Mouse (Mus musculus) hindbrain, embryonic 15.5 days (tissue): Measurements from ENCODE around the gene Pcolce2. TPM values are rescaled to one million over a fixed set of nuclear protein-coding genes. Genes with fewer than 3 reads are reported as not detected.

Experiments
- ATAC-seq: fragments of 200-750 bp; cut with Nextera tagmentation; 2 replicates; pipeline ENCODE4 v1.8.0; 2017; ENCODE audit warnings: low read depth, moderate number of reproducible peaks, moderate TSS enrichment; ENCODE audit not compliant: low FRiP score
- H3K27ac ChIP-seq: fragments of 300-500 bp; sonication (generic); replicated peaks from 2 replicates; pipeline ENCODE4 v1.5.1; 2015; ENCODE audit warnings: mild to moderate bottlenecking, inconsistent platforms
- H3K27me3 ChIP-seq: fragments of 300-500 bp; sonication (generic); 2 replicates; pipeline ENCODE4 v1.6.1; 2015; ENCODE audit warnings: control low read depth, inconsistent platforms
- H3K36me3 ChIP-seq: fragments of 300-500 bp; sonication (generic); 2 replicates; pipeline ENCODE4 v1.6.1; 2015; ENCODE audit warnings: control low read depth, inconsistent platforms
- H3K4me1 ChIP-seq: fragments of 300-500 bp; sonication (generic); replicated peaks from 2 replicates; pipeline ENCODE4 v1.6.1; 2015; ENCODE audit warnings: control low read depth, inconsistent platforms
- H3K4me2 ChIP-seq: fragments of 300-500 bp; sonication (generic); 2 replicates; pipeline ENCODE4 v1.6.1; 2015; ENCODE audit warnings: moderate library complexity, mild to moderate bottlenecking, inconsistent platforms
- H3K4me3 ChIP-seq: fragments of 300-500 bp; sonication (generic); 2 replicates; pipeline ENCODE4 v1.5.1; 2015; ENCODE audit warnings: mild to moderate bottlenecking, inconsistent platforms
- H3K9ac ChIP-seq: fragments of 300-500 bp; sonication (generic); 2 replicates; pipeline ENCODE4 v1.6.1; 2015; ENCODE audit warnings: inconsistent platforms
- H3K9me3 ChIP-seq: fragments of 300-500 bp; sonication (generic); 2 replicates; pipeline ENCODE4 v1.6.1; 2016; ENCODE audit warnings: control low read depth, inconsistent platforms
- WGBS: fragments of 180-500 bp; shearing (Covaris S2); methylation state at CpG from one replicate; pipeline ENCODE4 v1.1.7; 2015; 5-methylcytosine and 5-hydroxymethylcytosine counted together
- polyA plus RNA-seq: library from polyadenylated mRNA; unstranded; fragments of >200 nt; fragmentation: Nextera tagmentation; extraction: Ambion mirVana; gene quantifications from 2 replicates; pipeline ENCODE4 v1.2.1, GENCODE M21; 2015

The Pcolce2 gene
- polyA plus RNA-seq, 1 experiment from 2014 or later: 1.9 TPM

GRCm38 (mm10) chr9:95664290-95664989, 27.0 kb downstream of the Pcolce2 start:
- Histone ChIP-seq H3K4me1 (peaks cover 19% of the 10 kb centered on the region), H3K9me3 (no peaks in the 10 kb centered on the region), H3K4me2 (no peak overlapping the region), H3K36me3 (no peaks in the 10 kb centered on the region), H3K4me3 (no peak overlapping the region), H3K27ac (no peak overlapping the region), H3K27me3 (no peaks in the 10 kb centered on the region), H3K9ac (no peak overlapping the region)
- ATAC-seq: peak; percentile 62
- WGBS: 37% methylated on average over 10 of the region's 10 CpGs

DNA sequence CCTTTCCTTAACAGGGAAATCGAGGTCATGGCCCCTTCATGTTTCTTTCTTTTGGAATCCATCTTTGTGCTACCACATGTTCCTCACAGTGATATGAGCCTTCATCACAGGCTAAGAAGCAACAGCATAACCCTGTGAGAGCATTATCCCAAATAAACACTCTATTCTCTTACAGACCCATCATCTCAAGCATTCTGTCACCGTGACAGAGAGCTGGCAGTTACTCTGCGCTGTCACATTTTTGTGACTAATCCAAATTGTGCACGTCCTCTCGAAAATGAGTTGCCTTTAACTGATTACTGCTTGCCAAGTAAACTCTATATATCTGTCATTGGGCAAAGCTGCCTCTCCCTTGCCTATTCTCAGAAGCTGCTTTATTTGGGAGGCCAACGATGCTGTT, 28.4 kb downstream of the Pcolce2 start:
- no peaks in the 10 kb centered on the region for H3K9me3 ChIP-seq
- H3K4me2 ChIP-seq: no peak overlapping the region
- no peaks in the 10 kb centered on the region for H3K27me3 ChIP-seq
- no peak overlapping the region for H3K4me3 ChIP-seq
- H3K9ac ChIP-seq: no peak overlapping the region
- no peaks in the 10 kb centered on the region for H3K36me3 ChIP-seq
- no peak overlapping the region for H3K27ac ChIP-seq
- H3K4me1 ChIP-seq: peaks cover 19% of the 10 kb centered on the region
- WGBS: 85% methylated on average over 6 of the region's 6 CpGs
- ATAC-seq: no peak

DNA sequence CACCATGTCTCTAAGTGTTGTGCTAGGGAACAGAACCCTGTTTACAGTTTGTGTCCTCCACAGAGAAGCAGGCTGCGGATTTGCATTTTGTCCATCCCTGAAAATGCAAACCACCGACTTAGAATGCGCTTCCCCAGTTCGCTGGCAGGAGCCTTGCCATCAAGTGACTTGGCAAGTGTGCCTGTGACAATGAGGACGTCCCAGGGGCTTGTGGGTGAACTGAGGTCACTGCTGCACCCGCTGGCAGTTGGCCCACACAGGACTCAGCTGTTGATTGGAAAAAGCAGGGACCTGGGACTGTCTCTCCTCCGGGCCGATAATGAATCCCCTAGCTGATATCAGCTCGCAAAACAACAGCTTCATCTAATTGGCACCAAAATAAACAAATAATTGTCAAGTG, 30.4 kb downstream of the Pcolce2 start:
- H3K9me3 ChIP-seq: no peaks in the 10 kb centered on the region
- H3K27me3 ChIP-seq: no peaks in the 10 kb centered on the region
- no peak overlapping the region for H3K9ac ChIP-seq
- no peak overlapping the region for H3K27ac ChIP-seq
- H3K36me3 ChIP-seq: no peaks in the 10 kb centered on the region
- H3K4me1 ChIP-seq: peaks cover 19% of the 10 kb centered on the region
- ATAC-seq: peak; percentile 64; the same call in 1 of the 2 replicates
- 0 out of 2 replicates have a peak overlapping the region, but pooled peaks have one; percentile 22 for H3K4me2 ChIP-seq
- 13% methylated on average over 9 of the region's 9 CpGs for WGBS
- no peak overlapping the region for H3K4me3 ChIP-seq

DNA sequence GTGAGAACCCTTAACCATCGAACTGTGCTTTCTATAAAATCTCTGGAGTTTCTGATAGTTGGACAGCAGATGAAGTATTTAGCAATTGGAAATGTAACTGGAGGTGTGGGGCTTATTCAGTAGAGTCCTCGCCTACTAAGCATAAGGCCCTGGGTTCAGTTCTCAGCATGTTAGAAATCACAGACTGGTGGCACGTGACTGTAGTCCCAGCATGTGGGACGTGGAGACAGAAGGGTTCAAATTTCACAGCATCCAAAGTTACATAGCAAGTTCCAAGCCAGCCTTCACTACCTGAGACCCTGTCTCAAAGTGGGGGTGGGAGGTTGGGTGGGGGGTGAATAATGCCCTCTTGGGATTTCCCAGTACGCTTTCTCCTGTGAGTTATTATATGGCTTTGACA, 30.9 kb downstream of the Pcolce2 start:
- no peak for ATAC-seq
- no peak overlapping the region for H3K27ac ChIP-seq

GRCm38 (mm10) chr9:95672331-95672730, 34.9 kb downstream of the Pcolce2 start:
- Histone ChIP-seq H3K9me3 (no peaks in the 10 kb centered on the region), H3K4me1 (peaks cover 12% of the 10 kb centered on the region), H3K27ac (no peak overlapping the region), H3K27me3 (no peaks in the 10 kb centered on the region), H3K4me3 (no peak overlapping the region), H3K36me3 (no peaks in the 10 kb centered on the region), H3K4me2 (no peak overlapping the region), H3K9ac (no peak overlapping the region)
- 94% methylated on average over 3 of the region's 3 CpGs for WGBS
- no peak for ATAC-seq

More for the DNA sequence above, 30.9 kb downstream of the Pcolce2 start:
- H3K4me3 ChIP-seq: no peak overlapping the region
- H3K9me3 ChIP-seq: no peaks in the 10 kb centered on the region
- 55% methylated on average over 5 of the region's 5 CpGs for WGBS
- peaks cover 19% of the 10 kb centered on the region for H3K4me1 ChIP-seq
- H3K27me3 ChIP-seq: no peaks in the 10 kb centered on the region
- no peaks in the 10 kb centered on the region for H3K36me3 ChIP-seq
- no peak overlapping the region for H3K4me2 ChIP-seq
- no peak overlapping the region for H3K9ac ChIP-seq

DNA sequence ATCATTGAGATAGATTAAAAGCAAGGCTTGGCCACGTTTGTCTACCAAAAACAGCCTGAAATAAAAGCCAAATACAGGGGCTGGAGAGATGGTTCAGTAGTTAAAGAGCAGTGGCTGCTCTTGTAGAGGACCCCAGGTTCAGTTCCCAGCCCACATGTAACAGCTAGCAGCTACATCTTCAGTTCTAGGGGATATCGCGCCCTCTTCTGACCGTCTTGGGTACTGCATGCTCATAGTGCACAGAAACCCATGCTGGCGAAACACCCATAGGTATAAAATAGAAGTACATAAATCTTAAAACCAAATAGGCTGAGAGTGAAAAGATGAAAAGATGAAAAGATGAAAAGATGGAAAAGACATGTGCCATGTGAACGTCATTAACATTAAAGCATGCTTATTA, 35.4 kb downstream of the Pcolce2 start:
- Histone ChIP-seq H3K4me1 (peaks cover 8% of the 10 kb centered on the region), H3K27me3 (no peaks in the 10 kb centered on the region), H3K9me3 (no peaks in the 10 kb centered on the region), H3K4me3 (no peak overlapping the region), H3K27ac (no peak overlapping the region), H3K4me2 (no peak overlapping the region), H3K9ac (no peak overlapping the region), H3K36me3 (no peaks in the 10 kb centered on the region)
- 87% methylated on average over 6 of the region's 6 CpGs for WGBS
- no peak for ATAC-seq

- Histone ChIP-seq H3K4me3 (no peak overlapping the region), H3K4me2 (0 out of 2 replicates have a peak overlapping the region, but pooled peaks have one; percentile 13), H3K27me3 (no peaks in the 10 kb centered on the region), H3K27ac (no peak overlapping the region), H3K9me3 (no peaks in the 10 kb centered on the region), H3K9ac (no peak overlapping the region), H3K4me1 (no peaks in the 10 kb centered on the region; the same call in 1 of the 2 replicates), H3K36me3 (no peaks in the 10 kb centered on the region)
- 68% methylated on average over 9 of the region's 9 CpGs for WGBS
- peak; percentile 81; the same call in 1 of the 2 replicates for ATAC-seq
Observed at GRCm38 (mm10) chr9:95675064-95675699, 37.8 kb downstream of the Pcolce2 start.

- Histone ChIP-seq H3K4me2 (no peak overlapping the region), H3K36me3 (no peaks in the 10 kb centered on the region), H3K4me1 (no peaks in the 10 kb centered on the region; the same call in 1 of the 2 replicates), H3K27ac (no peak overlapping the region), H3K27me3 (no peaks in the 10 kb centered on the region), H3K4me3 (no peak overlapping the region), H3K9ac (no peak overlapping the region), H3K9me3 (no peaks in the 10 kb centered on the region)
- WGBS: 97% methylated on average over 4 of the region's 4 CpGs
- no peak for ATAC-seq
Observed at GRCm38 (mm10) chr9:95676021-95676420, 38.6 kb downstream of the Pcolce2 start.

DNA sequence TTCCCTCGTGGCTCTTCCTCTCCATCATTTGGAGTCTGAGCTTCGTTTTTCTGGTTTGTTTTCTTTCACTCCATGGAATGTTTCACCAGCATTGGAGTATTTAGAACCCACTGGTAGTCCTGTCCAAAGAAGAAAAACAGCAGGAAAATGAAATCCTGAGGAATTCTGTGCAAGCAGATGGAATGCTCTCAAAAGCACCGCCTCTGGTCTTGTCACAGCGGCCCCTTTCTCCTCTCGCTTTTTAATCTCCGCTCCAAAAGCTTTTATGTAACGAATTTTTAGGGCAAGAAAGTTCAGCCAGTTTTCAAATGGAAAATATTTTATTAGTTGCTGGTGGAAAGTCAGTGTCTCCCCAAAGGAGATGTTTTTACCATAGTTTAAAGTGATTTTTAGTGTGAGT, 42.6 kb downstream of the Pcolce2 start:
- WGBS: 81% methylated on average over 7 of the region's 7 CpGs
- Histone ChIP-seq H3K27ac (no peak overlapping the region), H3K4me2 (no peak overlapping the region), H3K9me3 (no peaks in the 10 kb centered on the region), H3K27me3 (no peaks in the 10 kb centered on the region), H3K4me1 (no peaks in the 10 kb centered on the region; the same call in 1 of the 2 replicates), H3K36me3 (no peaks in the 10 kb centered on the region), H3K4me3 (no peak overlapping the region), H3K9ac (no peak overlapping the region)
- ATAC-seq: no peak

- H3K9me3 ChIP-seq: no peaks in the 10 kb centered on the region
- no peak overlapping the region for H3K4me3 ChIP-seq
- H3K36me3 ChIP-seq: no peaks in the 10 kb centered on the region
- H3K27ac ChIP-seq: no peak overlapping the region
- H3K27me3 ChIP-seq: no peaks in the 10 kb centered on the region
- WGBS: 94% methylated on average over 11 of the region's 11 CpGs
- no peak overlapping the region for H3K9ac ChIP-seq
- no peak overlapping the region for H3K4me2 ChIP-seq
- no peaks in the 10 kb centered on the region; the same call in 1 of the 2 replicates for H3K4me1 ChIP-seq
- no peak for ATAC-seq
Observed at GRCm38 (mm10) chr9:95680691-95681090, 43.3 kb downstream of the Pcolce2 start.

DNA sequence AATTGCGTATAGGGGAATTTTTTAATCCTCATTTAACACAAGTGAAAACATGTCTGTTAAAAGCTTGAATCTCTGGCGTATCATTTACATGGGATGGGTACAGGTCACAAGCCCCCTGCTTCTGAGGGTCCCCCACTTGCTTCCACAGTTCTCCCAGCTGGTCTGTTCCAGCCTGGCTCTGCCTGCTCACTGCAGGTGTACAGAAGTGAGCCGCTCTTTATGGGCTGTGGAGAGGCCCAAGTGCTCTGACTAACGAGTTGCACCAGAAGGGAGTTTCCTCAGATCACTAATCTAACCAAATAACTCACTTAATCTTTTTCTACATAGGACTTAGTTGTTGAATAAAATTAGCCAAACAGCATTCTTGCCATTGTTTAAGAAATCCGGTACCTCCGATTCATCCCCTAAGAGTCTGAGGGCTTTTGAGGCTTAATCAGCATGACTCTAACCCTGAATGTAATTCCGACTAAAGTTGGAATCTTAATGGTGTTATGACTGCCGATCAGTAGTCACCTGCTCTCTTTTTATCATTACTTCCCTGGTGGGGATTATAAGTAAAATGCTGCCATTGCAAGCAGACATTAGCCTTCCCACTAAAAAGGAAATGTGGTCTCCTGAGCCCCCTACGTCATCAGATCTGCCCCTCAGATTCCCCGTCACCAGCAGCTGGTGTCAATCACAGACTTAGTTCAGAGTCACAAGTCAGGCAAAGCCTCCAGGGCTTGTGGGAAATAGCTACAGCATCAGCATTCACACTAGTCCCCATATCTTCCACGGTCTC, 48.4 kb downstream of the Pcolce2 start:
- Histone ChIP-seq H3K4me3 (no peak overlapping the region), H3K36me3 (no peaks in the 10 kb centered on the region), H3K27me3 (no peaks in the 10 kb centered on the region), H3K4me1 (no peaks in the 10 kb centered on the region), H3K27ac (no peak overlapping the region), H3K9ac (no peak overlapping the region), H3K4me2 (no peak overlapping the region), H3K9me3 (no peaks in the 10 kb centered on the region)
- ATAC-seq: no peak
- 53% methylated on average over 11 of the region's 11 CpGs for WGBS

GRCm38 (mm10) chr9:95688064-95688463, 50.7 kb downstream of the Pcolce2 start:
- 58% methylated on average over 3 of the region's 3 CpGs for WGBS
- no peaks in the 10 kb centered on the region for H3K36me3 ChIP-seq
- H3K4me2 ChIP-seq: no peak overlapping the region
- no peaks in the 10 kb centered on the region for H3K9me3 ChIP-seq
- H3K27ac ChIP-seq: no peak overlapping the region
- no peaks in the 10 kb centered on the region for H3K27me3 ChIP-seq
- no peak for ATAC-seq
- H3K4me1 ChIP-seq: no peaks in the 10 kb centered on the region
- no peak overlapping the region for H3K4me3 ChIP-seq
- no peak overlapping the region for H3K9ac ChIP-seq
